Mouse (Mus musculus) midbrain, embryonic 10.5 days (tissue): Measurements from ENCODE around the gene Tbx5. TPM values are rescaled to one million over a fixed set of nuclear protein-coding genes. Genes with fewer than 3 reads are reported as not detected.

Experiments used
- DNase-seq: peaks from one replicate; pipeline ENCODE4 v3.0.0-alpha.2; 2017; ENCODE audit warnings: low spot score
- H3K27ac ChIP-seq: fragments of 300-500 bp; sonication (generic); replicated peaks from 2 replicates; pipeline ENCODE4 v1.5.1; 2016; ENCODE audit warnings: mild to moderate bottlenecking
- H3K27me3 ChIP-seq: fragments of 300-500 bp; sonication (generic); 2 replicates; pipeline ENCODE4 v1.6.1; 2016; ENCODE audit warnings: low read depth, mild to moderate bottlenecking; ENCODE audit not compliant: poor library complexity, severe bottlenecking
- H3K36me3 ChIP-seq: fragments of 300-500 bp; sonication (generic); 2 replicates; pipeline ENCODE4 v1.6.1; 2016; ENCODE audit warnings: mild to moderate bottlenecking, moderate library complexity
- H3K4me1 ChIP-seq: fragments of 300-500 bp; sonication (generic); 2 replicates; pipeline ENCODE4 v1.6.1; 2016
- H3K4me3 ChIP-seq: fragments of 300-500 bp; sonication (generic); 2 replicates; pipeline ENCODE4 v1.5.1; 2016; ENCODE audit warnings: mild to moderate bottlenecking, moderate library complexity
- H3K9me3 ChIP-seq: fragments of 300-500 bp; sonication (generic); replicated peaks from 2 replicates; pipeline ENCODE4 v1.6.1; 2016; ENCODE audit warnings: mild to moderate bottlenecking
- WGBS: fragments of 180-500 bp; shearing (Covaris S2); methylation state at CpG from one replicate; pipeline ENCODE4 v1.1.7; 2016; 5-methylcytosine and 5-hydroxymethylcytosine counted together
- polyA plus RNA-seq: library from polyadenylated mRNA; unstranded; fragments of >200 nt; fragmentation: Nextera tagmentation; extraction: Ambion mirVana; gene quantifications from 2 replicates; pipeline ENCODE4 v1.2.1, GENCODE M21; 2016

The Tbx5 gene
- polyA plus RNA-seq, 1 experiment from 2014 or later: 0.20 TPM

DNA sequence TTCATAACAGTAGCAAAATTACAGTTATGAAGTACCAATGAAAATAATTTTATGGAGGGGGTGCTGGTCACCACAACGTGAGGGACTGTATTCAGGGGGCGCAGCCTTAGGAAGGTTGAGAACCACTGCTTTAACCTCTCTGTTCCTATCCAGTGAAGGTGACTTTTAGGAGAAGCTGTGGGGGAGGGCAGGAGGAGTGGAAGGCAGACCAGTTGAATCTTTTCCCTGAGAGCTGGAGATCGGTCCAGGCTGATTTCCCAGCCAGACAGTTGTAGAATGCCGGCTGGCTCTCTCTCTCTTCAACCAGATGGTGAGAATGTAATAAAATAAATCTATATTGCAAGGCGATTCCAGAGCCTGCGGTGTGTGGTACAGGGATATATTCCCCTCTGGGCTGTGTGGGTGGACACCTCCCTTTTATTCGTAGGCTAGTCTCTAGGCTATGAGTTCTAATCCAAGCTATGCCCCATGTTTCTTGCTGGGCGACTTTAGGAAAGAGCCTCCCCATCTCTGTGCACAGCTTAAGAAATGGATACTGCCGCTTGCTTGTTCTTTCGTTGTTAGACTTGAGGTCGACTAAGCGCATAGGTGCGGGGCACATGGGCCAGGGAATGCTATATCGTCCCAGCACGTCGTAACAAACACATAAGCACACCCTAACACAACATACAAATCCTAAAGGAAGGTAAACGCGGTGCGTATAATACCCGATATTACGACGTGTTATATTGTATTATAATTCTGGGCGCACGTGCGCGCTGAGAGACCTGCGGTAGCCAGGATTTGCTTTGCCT is 29.7 kb upstream of the Tbx5 start:
- peak; percentile 25 for DNase-seq
- Histone ChIP-seq H3K27me3 (peaks cover 100% of the 10 kb centered on the region), H3K36me3 (no peaks in the 10 kb centered on the region), H3K27ac (no peak overlapping the region), H3K9me3 (no peaks in the 10 kb centered on the region), H3K4me3 (no peak overlapping the region), H3K4me1 (peaks cover 19% of the 10 kb centered on the region)
- 1% methylated on average over 27 of the region's 27 CpGs for WGBS

DNA sequence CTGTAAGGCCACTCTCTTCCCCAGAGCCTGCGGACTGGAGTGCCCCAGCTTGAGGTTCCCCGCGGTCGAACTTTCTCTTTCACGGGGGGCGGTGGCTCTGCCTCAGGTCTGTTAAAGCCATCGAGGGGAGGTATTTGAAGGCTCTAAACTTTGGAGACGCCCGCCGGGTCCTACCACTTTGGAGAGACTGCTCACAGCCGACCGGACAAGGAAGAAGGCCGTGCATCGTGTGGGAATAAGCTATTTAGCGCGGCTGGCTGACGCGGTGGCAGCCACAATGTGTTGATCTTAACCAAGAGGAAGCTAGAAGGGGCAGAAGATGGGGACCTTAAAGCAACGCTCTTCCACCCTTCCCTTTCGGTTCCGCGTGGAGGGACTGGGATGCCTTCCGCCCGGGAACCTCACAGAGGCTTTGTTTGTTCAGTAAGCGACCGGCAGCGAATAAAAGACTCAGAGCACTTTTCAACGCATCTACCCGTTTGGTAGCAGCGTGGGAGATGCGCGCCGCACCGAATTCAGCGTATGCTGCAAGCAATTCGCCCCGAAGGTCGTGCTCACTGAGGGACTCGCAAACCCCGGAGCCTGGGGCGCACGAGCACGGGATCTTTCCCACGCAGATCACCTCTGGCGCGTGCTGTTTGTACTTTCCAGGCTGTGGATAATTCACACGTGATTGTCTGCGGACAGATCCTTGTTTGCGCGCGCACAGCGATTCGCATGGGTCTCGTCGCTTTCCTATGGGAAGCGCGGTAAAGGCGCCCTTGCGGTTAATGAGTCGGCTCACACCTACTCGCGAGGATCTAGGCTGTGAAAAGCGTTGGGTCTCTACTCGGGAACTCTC is 28.8 kb upstream of the Tbx5 start:
- Histone ChIP-seq H3K27me3 (peaks cover 100% of the 10 kb centered on the region), H3K9me3 (no peaks in the 10 kb centered on the region), H3K27ac (no peak overlapping the region), H3K4me3 (no peak overlapping the region), H3K36me3 (no peaks in the 10 kb centered on the region), H3K4me1 (peaks cover 19% of the 10 kb centered on the region)
- under 1% methylated on average over 64 of the region's 64 CpGs for WGBS
- peak; percentile 51 for DNase-seq

DNA sequence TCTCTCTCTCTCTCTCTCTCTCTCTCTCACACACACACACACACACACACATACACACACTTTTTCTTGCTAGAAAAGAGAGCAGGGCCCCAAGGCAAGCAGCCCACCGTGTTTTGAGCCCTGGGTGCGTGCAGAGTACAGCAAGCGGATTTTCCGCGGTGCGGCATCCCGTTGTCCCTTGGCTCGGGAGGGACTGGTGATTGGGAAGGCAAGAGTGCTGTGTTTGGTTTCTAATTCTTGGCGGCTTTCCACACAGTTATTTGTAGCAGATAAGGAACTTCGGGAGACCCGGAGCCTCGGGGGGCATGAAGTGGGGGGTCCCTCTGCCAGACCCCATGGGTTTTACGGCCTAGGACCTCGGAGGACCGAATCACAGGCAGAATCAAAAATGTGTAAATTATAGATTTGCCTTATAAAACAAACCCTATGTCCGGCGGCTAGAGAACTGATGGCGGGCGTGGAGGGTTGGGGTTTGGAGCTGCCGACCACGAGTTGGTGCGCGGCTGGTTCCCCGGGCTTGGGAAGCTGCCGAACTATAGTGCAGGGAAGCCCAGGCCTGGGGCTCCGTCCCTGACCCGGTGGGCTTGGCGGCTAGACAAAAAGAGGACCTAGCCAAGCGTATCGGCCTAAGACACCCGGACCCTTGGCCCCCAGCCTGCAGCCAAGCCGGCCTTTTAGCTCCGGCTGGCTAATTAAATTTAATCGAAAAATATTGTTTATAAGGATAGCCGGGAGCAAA is 28.0 kb upstream of the Tbx5 start:
- no peak overlapping the region for H3K4me3 ChIP-seq
- H3K27me3 ChIP-seq: peaks cover 100% of the 10 kb centered on the region
- H3K4me1 ChIP-seq: peaks cover 12% of the 10 kb centered on the region
- no peaks in the 10 kb centered on the region for H3K36me3 ChIP-seq
- H3K9me3 ChIP-seq: peaks cover 5% of the 10 kb centered on the region; the same call in 1 of the 2 replicates
- WGBS: under 1% methylated on average over 35 of the region's 35 CpGs
- no peak overlapping the region for H3K27ac ChIP-seq
- peak; percentile 60 for DNase-seq

DNA sequence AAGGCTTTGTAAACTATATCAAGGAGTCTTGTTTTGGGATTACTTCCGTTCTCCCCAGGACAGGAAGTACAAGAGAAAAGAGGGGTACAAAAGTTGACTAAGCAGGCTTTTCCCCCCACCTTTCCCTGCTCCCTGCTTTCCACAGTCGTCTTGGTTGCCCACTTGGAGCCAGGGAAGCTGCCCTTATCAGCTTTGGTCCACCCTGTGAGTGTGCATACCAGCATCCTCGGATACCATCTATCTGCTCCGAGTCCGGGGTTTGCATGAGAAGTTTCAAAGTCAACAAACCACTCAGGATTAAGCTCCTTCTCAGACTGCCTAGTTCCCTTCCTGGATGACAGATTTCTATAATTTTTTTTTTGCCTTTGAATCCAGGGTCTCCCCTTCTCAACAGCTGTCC is 26.8 kb upstream of the Tbx5 start:
- H3K4me3 ChIP-seq: no peak overlapping the region
- peak; percentile 25 for DNase-seq
- peaks cover 9% of the 10 kb centered on the region for H3K4me1 ChIP-seq
- H3K9me3 ChIP-seq: peaks cover 6% of the 10 kb centered on the region; the same call in 1 of the 2 replicates
- under 1% methylated on average over 5 of the region's 5 CpGs for WGBS
- H3K27ac ChIP-seq: no peak overlapping the region
- H3K27me3 ChIP-seq: peaks cover 100% of the 10 kb centered on the region
- no peaks in the 10 kb centered on the region for H3K36me3 ChIP-seq

DNA sequence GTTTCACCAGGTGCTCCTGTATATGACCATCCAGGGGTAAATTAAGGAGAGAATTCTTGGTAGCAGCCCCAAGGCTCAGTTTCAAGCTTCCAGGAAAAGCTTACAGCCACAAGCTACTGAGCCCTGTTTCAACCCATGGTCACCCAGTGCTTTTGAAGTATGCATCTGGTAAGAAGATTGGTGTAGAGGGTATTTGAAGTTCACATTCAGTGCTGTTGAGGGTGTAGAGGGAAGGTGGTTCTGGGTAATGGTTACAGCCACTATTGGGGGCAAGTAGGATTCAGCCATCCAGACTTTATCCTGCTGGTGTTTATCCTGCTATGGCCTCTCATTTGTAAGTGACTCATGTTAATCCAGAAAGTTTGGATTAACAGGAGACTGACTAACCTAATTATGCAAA is 26.0 kb upstream of the Tbx5 start:
- no peaks in the 10 kb centered on the region for H3K36me3 ChIP-seq
- H3K9me3 ChIP-seq: peaks cover 6% of the 10 kb centered on the region; the same call in 1 of the 2 replicates
- H3K27me3 ChIP-seq: peaks cover 100% of the 10 kb centered on the region
- H3K4me3 ChIP-seq: no peak overlapping the region
- H3K4me1 ChIP-seq: peaks cover 9% of the 10 kb centered on the region
- no peak for DNase-seq
- no peak overlapping the region for H3K27ac ChIP-seq

DNA sequence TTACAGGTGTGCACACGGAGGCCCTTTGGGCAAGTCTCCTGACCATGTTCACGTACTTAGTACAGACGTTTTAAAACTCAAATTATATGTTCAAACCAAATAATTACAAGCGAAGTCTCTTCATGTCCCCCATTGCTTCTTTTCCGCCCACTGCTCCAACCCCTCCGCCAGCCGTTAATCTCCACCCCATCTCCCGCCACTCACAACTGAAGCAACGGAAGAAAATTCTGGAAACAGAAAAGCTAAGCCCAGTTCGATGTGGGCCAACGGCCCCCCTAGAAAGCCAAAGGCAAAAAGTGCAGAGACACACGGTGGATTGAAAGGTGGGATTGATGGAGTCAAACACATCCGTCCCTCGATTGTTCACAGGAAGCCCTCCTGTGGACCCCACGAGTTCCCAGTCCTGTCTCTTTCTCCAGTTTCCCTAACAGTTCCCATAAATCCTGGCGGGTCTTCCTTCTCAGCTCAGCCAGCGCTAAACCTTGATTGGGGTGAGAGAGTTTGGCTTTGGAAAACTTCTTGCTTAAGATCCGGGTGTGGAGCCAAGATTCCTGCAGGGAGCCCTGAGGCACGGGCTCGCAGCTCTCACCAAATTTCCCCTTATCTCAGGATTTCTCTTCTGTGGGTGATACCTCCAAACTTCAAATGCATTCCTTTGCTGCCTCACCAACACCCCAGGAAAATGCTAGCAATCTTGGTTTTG is 24.8 kb upstream of the Tbx5 start:
- H3K27ac ChIP-seq: no peak overlapping the region
- H3K9me3 ChIP-seq: peaks cover 6% of the 10 kb centered on the region; the same call in 1 of the 2 replicates
- WGBS: 2% methylated on average over 20 of the region's 20 CpGs
- peaks cover 9% of the 10 kb centered on the region for H3K4me1 ChIP-seq
- peaks cover 97% of the 10 kb centered on the region for H3K27me3 ChIP-seq
- peak; percentile 20 for DNase-seq
- H3K4me3 ChIP-seq: no peak overlapping the region
- no peaks in the 10 kb centered on the region for H3K36me3 ChIP-seq

DNA sequence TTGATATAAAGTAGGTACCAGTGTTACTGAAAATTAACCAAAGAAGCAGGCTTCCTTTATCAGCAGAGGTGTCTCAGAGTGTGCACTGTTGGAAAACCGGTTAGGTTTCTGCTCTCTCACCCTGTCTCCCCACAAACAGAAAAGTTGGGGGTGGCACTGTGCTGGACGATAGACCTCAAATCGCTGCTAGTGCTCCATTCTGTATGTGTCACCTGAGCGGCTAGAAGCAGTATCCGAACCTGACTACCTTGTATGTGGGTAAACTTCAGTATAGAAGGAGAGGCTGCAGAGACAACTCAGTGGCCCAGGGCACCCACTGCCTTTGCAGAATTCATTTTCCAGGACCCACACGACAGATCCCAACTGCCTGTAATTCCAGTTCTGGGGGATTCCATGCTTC is 23.8 kb upstream of the Tbx5 start:
- Histone ChIP-seq H3K36me3 (no peaks in the 10 kb centered on the region), H3K4me3 (no peak overlapping the region), H3K27me3 (peaks cover 96% of the 10 kb centered on the region), H3K9me3 (peaks cover 6% of the 10 kb centered on the region; the same call in 1 of the 2 replicates), H3K27ac (no peak overlapping the region), H3K4me1 (peaks cover 8% of the 10 kb centered on the region)
- no peak for DNase-seq
- WGBS: 46% methylated on average over 6 of the region's 6 CpGs

DNA sequence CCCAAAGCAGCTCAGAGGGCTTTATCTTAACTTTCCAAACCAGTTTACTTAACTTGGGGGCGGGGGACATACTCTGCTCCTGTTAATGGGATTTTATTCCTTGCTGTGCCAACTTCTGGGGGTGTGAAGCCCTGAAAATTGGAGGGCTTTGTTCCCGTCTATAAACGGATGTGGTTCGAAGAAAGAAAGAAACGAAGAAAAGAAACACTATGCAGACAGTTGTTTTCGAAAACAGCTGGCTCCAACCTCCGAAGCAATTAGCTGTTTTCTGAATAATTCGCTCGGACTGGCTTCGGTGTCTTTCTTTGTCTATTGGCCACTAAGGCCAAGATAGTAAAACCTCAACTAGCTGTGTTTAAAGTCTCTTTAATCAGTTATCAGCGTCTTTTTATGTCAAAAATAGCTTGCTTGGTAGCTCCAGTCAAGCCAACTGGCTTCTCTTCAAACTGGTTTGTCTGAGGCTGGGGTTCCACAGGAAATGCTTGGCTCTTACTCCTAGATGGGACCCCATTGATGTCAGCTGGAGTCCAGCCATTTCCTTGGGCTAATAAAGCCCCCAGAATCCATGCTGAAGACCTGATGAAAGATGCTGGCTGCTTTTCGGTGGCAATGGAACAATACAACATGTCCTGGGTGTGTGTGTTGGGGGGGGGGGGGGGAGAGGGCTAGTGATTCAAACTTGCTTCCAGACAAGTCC is 21.3 kb upstream of the Tbx5 start:
- WGBS: 60% methylated on average over 12 of the region's 12 CpGs
- peaks cover 91% of the 10 kb centered on the region for H3K27me3 ChIP-seq
- no peaks in the 10 kb centered on the region for H3K36me3 ChIP-seq
- no peak overlapping the region for H3K27ac ChIP-seq
- H3K4me3 ChIP-seq: no peak overlapping the region
- H3K4me1 ChIP-seq: no peaks in the 10 kb centered on the region
- no peak for DNase-seq
- H3K9me3 ChIP-seq: peaks cover 6% of the 10 kb centered on the region; the same call in 1 of the 2 replicates

DNA sequence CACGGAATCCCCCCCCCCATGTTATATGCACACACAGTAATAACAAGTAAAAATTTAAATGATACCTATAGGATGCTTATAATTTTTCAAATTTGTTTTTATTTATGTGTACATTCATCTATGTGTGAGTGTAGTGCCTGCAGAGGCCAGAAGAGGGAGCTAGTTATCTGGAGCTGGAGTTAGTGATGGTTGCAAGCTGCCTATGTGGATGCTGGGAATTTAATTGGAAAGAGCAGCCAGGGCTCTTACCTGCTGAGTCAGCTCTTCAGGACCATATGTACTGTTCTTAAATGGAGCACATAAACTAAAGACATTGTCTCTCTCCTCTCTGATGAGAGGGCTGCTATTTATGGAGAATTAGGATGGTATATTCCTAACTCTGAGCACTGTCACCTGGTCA is 17.2 kb upstream of the Tbx5 start:
- 54% methylated on average over 1 of the region's 1 CpGs for WGBS
- H3K4me3 ChIP-seq: no peak overlapping the region
- H3K4me1 ChIP-seq: no peaks in the 10 kb centered on the region
- H3K9me3 ChIP-seq: no peaks in the 10 kb centered on the region
- DNase-seq: no peak
- H3K36me3 ChIP-seq: no peaks in the 10 kb centered on the region
- no peak overlapping the region for H3K27ac ChIP-seq
- H3K27me3 ChIP-seq: peaks cover 82% of the 10 kb centered on the region

DNA sequence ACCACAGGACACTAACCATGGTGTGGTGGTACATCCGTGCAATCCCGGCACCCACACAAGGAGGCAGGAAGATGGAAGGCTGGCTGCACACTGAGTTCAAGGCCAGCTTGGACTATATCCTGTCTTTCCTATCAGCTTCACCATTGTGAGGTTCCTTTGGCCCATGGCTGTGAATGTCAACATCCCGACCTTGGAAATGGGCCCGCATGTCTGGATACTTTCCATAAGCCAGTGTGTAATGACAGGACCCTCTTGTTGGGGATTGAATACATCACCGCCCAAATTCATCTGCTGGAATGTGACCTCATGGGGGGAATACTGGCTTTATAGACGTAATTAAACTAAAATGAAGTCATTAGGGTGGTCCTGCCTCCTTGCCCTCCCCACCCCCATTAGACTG is 12.0 kb upstream of the Tbx5 start:
- Histone ChIP-seq H3K4me3 (no peak overlapping the region), H3K27ac (no peak overlapping the region), H3K4me1 (no peaks in the 10 kb centered on the region), H3K36me3 (no peaks in the 10 kb centered on the region), H3K9me3 (no peaks in the 10 kb centered on the region), H3K27me3 (peaks cover 86% of the 10 kb centered on the region)
- WGBS: 89% methylated on average over 6 of the region's 6 CpGs
- DNase-seq: no peak

DNA sequence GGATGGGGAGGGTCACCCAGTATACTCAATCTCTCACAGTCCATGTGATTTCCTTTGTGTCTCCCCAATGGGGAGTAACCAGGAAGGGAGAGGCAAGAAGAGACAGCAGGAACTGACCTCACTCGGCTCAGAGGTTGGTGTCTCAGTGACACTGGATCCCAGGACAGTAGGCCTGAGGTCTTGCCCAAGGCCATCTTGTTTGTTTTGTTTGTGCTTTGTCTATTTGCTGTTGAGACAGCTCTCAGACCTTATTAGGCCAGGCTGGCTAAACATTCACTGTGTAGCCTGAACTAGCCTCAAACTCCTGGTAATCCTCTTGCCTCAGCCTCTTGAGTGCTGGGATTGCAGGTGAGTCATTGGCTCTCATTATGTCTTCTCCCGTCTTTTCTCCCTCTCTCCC is 11.0 kb upstream of the Tbx5 start:
- no peaks in the 10 kb centered on the region for H3K36me3 ChIP-seq
- no peak for DNase-seq
- no peaks in the 10 kb centered on the region for H3K4me1 ChIP-seq
- WGBS: 65% methylated on average over 2 of the region's 2 CpGs
- peaks cover 88% of the 10 kb centered on the region for H3K27me3 ChIP-seq
- H3K9me3 ChIP-seq: no peaks in the 10 kb centered on the region
- H3K4me3 ChIP-seq: no peak overlapping the region
- H3K27ac ChIP-seq: no peak overlapping the region

DNA sequence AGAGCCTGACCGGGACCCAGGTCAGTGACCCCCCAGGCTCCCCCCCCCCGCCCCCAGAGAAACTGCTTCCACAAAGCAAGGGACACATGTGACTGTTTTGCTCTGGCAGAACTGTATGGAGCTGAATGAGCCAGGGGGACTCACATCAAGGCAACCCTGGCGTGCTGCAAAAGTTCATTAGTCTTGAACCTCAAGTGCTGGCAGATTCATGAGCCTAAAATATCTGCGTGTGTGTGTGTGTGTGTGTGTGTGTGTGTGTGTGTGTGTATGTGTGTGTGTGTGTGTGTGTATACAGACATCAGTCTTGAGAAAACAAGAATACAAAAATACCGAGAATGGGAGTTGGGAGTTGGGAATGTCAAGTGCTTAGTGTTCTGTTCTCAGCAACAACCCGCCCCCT is 5.1 kb upstream of the Tbx5 start:
- Histone ChIP-seq H3K27ac (no peak overlapping the region), H3K4me1 (peaks cover 7% of the 10 kb centered on the region), H3K36me3 (no peaks in the 10 kb centered on the region), H3K9me3 (no peaks in the 10 kb centered on the region), H3K27me3 (peaks cover 99% of the 10 kb centered on the region), H3K4me3 (no peak overlapping the region)
- no peak for DNase-seq
- WGBS: 81% methylated on average over 6 of the region's 6 CpGs
